Mouse (Mus musculus) cortical plate, adult 2 months (tissue): ENCODE results near the gene Gm44579. TPM values are rescaled to one million over a fixed set of nuclear protein-coding genes. Genes with fewer than 3 reads are reported as not detected.
A peak's percentile ranks its signal among the peaks of the same experiment; 100 is the strongest.

Experiments
- H3K27ac ChIP-seq: fragments of 200-500 bp; 2 replicates; pipeline ENCODE4 v1.5.1; 2012; ENCODE audit warnings: low read length, control low read depth, inconsistent platforms; ENCODE audit not compliant: insufficient read depth
- H3K4me1 ChIP-seq: fragments of 200-500 bp; 2 replicates; pipeline ENCODE4 v1.6.1; 2011; ENCODE audit warnings: low read length; ENCODE audit not compliant: control insufficient read depth, insufficient read depth
- H3K4me3 ChIP-seq: fragments of 200-500 bp; 2 replicates; pipeline ENCODE4 v1.5.1; 2011; ENCODE audit warnings: mild to moderate bottlenecking, low read length, control low read depth; ENCODE audit not compliant: insufficient read depth
- CTCF ChIP-seq: fragments of 200-500 bp; IDR thresholded peaks from 2 replicates; pipeline ENCODE4 v1.5.1; 2011; ENCODE audit warnings: mild to moderate bottlenecking, control low read depth, low read length; ENCODE audit not compliant: insufficient read depth; ENCODE audit errors: extremely low read depth
- POLR2A ChIP-seq: fragments of 200-500 bp; IDR thresholded peaks from 2 replicates; pipeline ENCODE4 v1.6.1; 2011; ENCODE audit warnings: mild to moderate bottlenecking, low read length, control low read depth; ENCODE audit not compliant: insufficient read depth; ENCODE audit errors: extremely low read depth
- polyA plus RNA-seq: library from polyadenylated mRNA; depleted of rRNA; stranded (reverse); fragments of >200 nt; gene quantifications from 2 replicates; pipeline ENCODE4 v1.2.3, GENCODE M21; 2012

The Gm44579 gene
- polyA plus RNA-seq, 1 experiment = not detected

DNA sequence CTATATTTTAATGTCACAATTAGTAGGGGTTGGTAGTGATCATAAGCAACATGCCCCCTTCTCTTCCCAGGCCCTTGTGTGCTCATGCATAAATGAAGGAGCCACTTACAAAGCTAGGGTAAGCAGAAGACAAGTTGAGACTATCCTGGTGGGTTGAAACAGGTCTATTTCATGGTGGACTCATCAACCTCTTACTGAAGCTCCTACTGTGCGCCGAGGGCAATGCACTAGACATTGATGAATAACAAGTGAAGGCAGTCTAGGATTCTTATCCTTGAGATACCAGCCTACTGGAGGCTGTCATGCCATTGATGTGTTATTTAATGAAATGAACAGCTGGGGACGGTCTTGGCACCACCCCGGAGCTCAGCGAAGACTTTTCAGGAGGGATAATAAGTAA is 65.5 kb downstream of the Gm44579 start:
- Histone ChIP-seq H3K4me3 (no peak overlapping the region), H3K4me1 (0 out of 2 replicates have a peak, but pooled peaks cover 1% of the 10 kb centered on the region), H3K27ac (no peak overlapping the region)
- TF ChIP-seq POLR2A (no peak), CTCF (no peak)

- no peak overlapping the region for H3K4me3 ChIP-seq
- H3K4me1 ChIP-seq = 0 out of 2 replicates have a peak, but pooled peaks cover 1% of the 10 kb centered on the region
- no peak overlapping the region for H3K27ac ChIP-seq
- TF ChIP-seq CTCF (no peak), POLR2A (no peak)
Measured at GRCm38 (mm10) chr15:98154631-98155030, 66.1 kb downstream of the Gm44579 start.

- Histone ChIP-seq H3K27ac (no peak overlapping the region), H3K4me1 (0 out of 2 replicates have a peak, but pooled peaks cover 1% of the 10 kb centered on the region), H3K4me3 (no peak overlapping the region)
- TF ChIP-seq CTCF = no peak
- TF ChIP-seq POLR2A = no peak
Measured at GRCm38 (mm10) chr15:98154146-98154545, 66.6 kb downstream of the Gm44579 start.

GRCm38 (mm10) chr15:98153625-98154024 is 67.2 kb downstream of the Gm44579 start:
- TF ChIP-seq CTCF = peak; percentile 52; the same call in 1 of the 2 replicates
- no peak for TF ChIP-seq POLR2A
- no peak overlapping the region for H3K4me3 ChIP-seq
- H3K4me1 ChIP-seq = 0 out of 2 replicates have a peak, but pooled peaks cover 1% of the 10 kb centered on the region
- H3K27ac ChIP-seq = no peak overlapping the region

DNA sequence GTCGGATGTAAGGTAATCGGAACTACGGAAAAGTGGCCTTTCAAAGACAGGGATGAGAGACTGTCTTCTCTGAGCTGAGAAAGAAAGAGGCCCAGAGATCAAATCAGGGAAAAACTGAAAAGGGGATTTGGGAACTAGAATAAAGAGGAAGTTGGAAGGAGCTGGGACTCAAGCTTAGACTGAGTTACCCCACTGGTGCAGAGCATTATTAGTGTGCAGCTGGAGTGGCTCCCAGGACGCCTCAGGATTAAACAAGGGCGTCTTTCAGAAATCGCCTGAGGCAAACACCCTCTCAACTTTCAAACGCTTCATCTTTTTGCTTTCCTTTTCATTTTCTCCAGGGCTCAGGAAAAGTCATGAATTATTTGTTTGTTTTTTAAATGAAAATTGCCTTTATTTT is 67.9 kb downstream of the Gm44579 start:
- Histone ChIP-seq H3K4me3 (no peak overlapping the region), H3K27ac (peak overlapping the region; percentile 78), H3K4me1 (0 out of 2 replicates have a peak, but pooled peaks cover 1% of the 10 kb centered on the region)
- no peak for TF ChIP-seq CTCF
- TF ChIP-seq POLR2A = no peak

DNA sequence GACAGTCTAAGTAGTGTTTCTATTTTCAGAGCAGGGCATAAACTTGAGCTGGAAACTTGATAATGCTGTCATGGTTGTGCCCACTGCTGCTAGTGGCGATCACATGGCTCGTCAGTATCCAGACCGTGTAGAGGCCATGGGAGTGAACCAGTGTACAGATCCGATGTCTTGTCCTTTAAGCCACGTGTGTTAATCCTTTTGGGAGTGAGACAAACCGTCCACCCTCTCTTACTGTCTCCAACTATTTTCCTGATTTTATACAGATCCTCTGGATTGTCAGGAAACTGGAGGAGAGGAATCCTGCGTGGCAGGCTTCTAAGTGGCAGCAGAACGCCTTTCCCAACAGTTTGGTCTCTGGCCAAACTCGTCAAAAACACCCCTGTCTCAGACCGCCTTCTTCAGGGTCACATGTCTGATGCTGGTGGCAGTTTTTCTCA is 71.6 kb downstream of the Gm44579 start:
- no peak overlapping the region for H3K4me3 ChIP-seq
- H3K27ac ChIP-seq = no peak overlapping the region
- no peak for TF ChIP-seq POLR2A
- TF ChIP-seq CTCF = no peak
- H3K4me1 ChIP-seq = peaks cover 4% of the 10 kb centered on the region; the same call in 1 of the 2 replicates

- H3K4me1 ChIP-seq = peaks cover 4% of the 10 kb centered on the region; the same call in 1 of the 2 replicates
- no peak overlapping the region for H3K4me3 ChIP-seq
- H3K27ac ChIP-seq = no peak overlapping the region
- no peak for TF ChIP-seq POLR2A
- no peak for TF ChIP-seq CTCF
Measured at GRCm38 (mm10) chr15:98148356-98148755, 72.4 kb downstream of the Gm44579 start.

- TF ChIP-seq CTCF (no peak), POLR2A (peak; percentile 53; the same call in 1 of the 2 replicates)
- Histone ChIP-seq H3K4me1 (peaks cover 2% of the 10 kb centered on the region; the same call in 1 of the 2 replicates), H3K27ac (peak overlapping the region; percentile 30; the same call in 1 of the 2 replicates), H3K4me3 (peak overlapping the region; percentile 38)
Measured at GRCm38 (mm10) chr15:98145559-98146181, 75.1 kb downstream of the Gm44579 start.

DNA sequence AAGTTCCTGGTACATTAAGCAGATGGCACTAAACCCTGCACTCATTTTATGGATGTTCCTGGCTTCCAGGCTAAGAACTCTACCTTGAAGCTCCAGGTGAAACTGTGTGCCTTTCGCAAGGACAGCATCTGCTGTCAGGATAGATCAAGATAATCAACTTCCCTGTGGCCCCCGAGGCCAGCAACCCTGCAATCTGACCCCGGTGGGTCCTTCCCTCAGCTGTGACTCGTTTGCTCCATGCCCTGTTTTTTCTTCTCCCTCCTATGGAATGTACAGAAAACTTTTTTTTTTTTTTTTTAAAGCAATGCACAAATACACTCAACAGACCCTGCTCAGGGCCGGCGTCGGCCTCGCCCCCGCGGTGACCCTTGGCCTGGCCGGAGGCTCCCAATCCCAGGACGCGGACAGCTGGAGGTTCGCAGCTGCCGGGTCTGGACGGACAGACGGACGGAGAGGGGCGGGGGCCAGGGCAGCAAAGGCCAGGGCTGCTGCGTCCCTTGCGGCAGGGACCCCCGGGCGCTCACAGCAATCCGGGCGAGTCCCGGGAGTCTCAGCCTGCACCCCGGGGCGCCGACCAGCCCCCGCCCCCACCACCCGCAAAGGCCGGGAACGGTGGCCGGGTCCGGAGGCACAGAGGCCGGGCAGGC is 75.8 kb downstream of the Gm44579 start:
- TF ChIP-seq CTCF = no peak
- no peak for TF ChIP-seq POLR2A
- H3K27ac ChIP-seq = no peak overlapping the region
- H3K4me3 ChIP-seq = peak overlapping the region; percentile 38
- H3K4me1 ChIP-seq = peaks cover 2% of the 10 kb centered on the region; the same call in 1 of the 2 replicates

DNA sequence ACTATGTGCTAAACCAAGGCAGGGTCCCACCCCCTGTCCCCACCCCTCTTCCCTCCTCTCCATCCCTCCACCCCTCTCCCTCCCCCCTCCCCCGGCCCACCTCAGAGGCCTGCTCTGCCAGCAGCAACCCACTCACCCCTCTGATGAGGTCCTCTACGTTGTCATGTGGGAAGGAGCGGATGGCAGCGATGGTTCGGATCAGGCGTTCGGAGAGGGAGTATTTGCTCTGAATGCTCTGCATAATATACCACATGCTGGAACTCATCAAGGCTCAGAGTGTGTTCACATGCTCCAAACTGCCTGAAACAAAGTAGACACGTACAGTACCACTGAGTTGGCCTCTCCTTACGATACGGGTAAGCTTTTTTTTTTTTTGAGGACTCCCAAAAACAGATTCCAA is 78.3 kb downstream of the Gm44579 start:
- Histone ChIP-seq H3K4me3 (no peak overlapping the region), H3K27ac (no peak overlapping the region), H3K4me1 (peaks cover 2% of the 10 kb centered on the region; the same call in 1 of the 2 replicates)
- TF ChIP-seq POLR2A (no peak), CTCF (no peak)

DNA sequence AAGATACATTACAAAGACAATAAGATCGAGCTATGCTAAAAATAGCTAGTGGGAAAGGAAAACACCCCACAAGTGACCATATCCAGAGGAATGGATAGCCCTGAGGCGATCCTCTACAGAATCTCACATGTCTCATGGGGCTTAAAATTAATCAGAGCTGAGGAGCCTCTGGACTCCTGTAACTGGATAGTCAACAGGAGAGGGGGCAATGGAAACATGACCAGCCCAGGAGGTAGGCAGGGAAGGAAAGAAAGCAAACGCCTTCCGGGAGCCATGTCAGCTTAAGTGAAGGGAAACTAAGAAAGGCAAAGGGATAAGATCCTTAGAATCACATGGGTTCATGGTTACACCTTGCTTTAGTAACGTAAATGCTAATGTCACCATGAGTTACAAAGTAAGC is 80.0 kb downstream of the Gm44579 start:
- Histone ChIP-seq H3K27ac (no peak overlapping the region), H3K4me1 (peaks cover 2% of the 10 kb centered on the region; the same call in 1 of the 2 replicates), H3K4me3 (no peak overlapping the region)
- no peak for TF ChIP-seq CTCF
- TF ChIP-seq POLR2A = no peak
